Mouse (Mus musculus) midbrain, postnatal 0 days (tissue): ENCODE measurements around the gene Mrps6. TPM values are rescaled to one million over a fixed set of nuclear protein-coding genes. Genes with fewer than 3 reads are reported as not detected.

Experiments used
- ATAC-seq: fragments of 200-750 bp; cut with Nextera tagmentation; 2 replicates; pipeline ENCODE4 v1.8.0; 2017; ENCODE audit warnings: moderate number of reproducible peaks, mild to moderate bottlenecking, moderate TSS enrichment, moderate library complexity; ENCODE audit not compliant: low FRiP score
- DNase-seq: peaks from one replicate; pipeline ENCODE4 v3.0.0-alpha.2; 2015; ENCODE audit warnings: low spot score
- H3K27ac ChIP-seq: fragments of 300-500 bp; sonication (generic); 2 replicates; pipeline ENCODE4 v1.5.1; 2014; ENCODE audit warnings: low read depth, mild to moderate bottlenecking, low read length, mixed read lengths
- H3K27me3 ChIP-seq: fragments of 300-500 bp; sonication (generic); 2 replicates; pipeline ENCODE4 v1.6.1; 2014; ENCODE audit warnings: low read length, control low read depth, mixed read lengths; ENCODE audit not compliant: insufficient read depth
- H3K36me3 ChIP-seq: fragments of 300-500 bp; sonication (generic); 2 replicates; pipeline ENCODE4 v1.6.1; 2014; ENCODE audit warnings: low read length, control low read depth, mixed read lengths; ENCODE audit not compliant: insufficient read depth
- H3K4me1 ChIP-seq: fragments of 300-500 bp; sonication (generic); 2 replicates; pipeline ENCODE4 v1.6.1; 2014; ENCODE audit warnings: mild to moderate bottlenecking, control low read depth, antibody characterized with exemption, low read length, mixed read lengths; ENCODE audit not compliant: insufficient read depth
- H3K4me2 ChIP-seq: fragments of 300-500 bp; sonication (generic); 2 replicates; pipeline ENCODE4 v1.6.1; 2014; ENCODE audit warnings: low read depth, mild to moderate bottlenecking, low read length, mixed read lengths; ENCODE audit not compliant: poor library complexity, severe bottlenecking
- H3K4me3 ChIP-seq: fragments of 300-500 bp; sonication (generic); 2 replicates; pipeline ENCODE4 v1.5.1; 2014; ENCODE audit warnings: low read depth, mild to moderate bottlenecking, low read length, moderate library complexity
- H3K9ac ChIP-seq: fragments of 300-500 bp; sonication (generic); replicated peaks from 2 replicates; pipeline ENCODE4 v1.6.1; 2014; ENCODE audit warnings: mild to moderate bottlenecking, low read length, moderate library complexity, mixed read lengths; ENCODE audit not compliant: poor library complexity, severe bottlenecking
- H3K9me3 ChIP-seq: fragments of 300-500 bp; sonication (generic); 2 replicates; pipeline ENCODE4 v1.6.1; 2016; ENCODE audit warnings: low read length, control low read depth
- CTCF ChIP-seq: IDR thresholded peaks from 2 replicates; pipeline ENCODE4 v1.5.1; 2016; ENCODE audit warnings: antibody characterized with exemption, mild to moderate bottlenecking
- WGBS: fragments of 180-500 bp; shearing (Covaris S2); extraction: QIAGEN DNeasy Blood & Tissue Kit; methylation state at CpG from one replicate; pipeline ENCODE4 v1.1.7; 2014; 5-methylcytosine and 5-hydroxymethylcytosine counted together
- polyA plus RNA-seq: library from polyadenylated mRNA; unstranded; fragments of >200 nt; fragmentation: Nextera tagmentation; extraction: Ambion mirVana; gene quantifications from 2 replicates; pipeline ENCODE4 v1.2.1, GENCODE M21; 2015
- total RNA-seq: library from RNA; depleted of rRNA; stranded (reverse); fragments of >200 nt; gene quantifications from 2 replicates; pipeline ENCODE4 v1.2.3, GENCODE M21; 2014

Mrps6 gene
- total and polyA plus RNA-seq, 2 experiments from 2014 or later, result 38.7 to 148 TPM

DNA sequence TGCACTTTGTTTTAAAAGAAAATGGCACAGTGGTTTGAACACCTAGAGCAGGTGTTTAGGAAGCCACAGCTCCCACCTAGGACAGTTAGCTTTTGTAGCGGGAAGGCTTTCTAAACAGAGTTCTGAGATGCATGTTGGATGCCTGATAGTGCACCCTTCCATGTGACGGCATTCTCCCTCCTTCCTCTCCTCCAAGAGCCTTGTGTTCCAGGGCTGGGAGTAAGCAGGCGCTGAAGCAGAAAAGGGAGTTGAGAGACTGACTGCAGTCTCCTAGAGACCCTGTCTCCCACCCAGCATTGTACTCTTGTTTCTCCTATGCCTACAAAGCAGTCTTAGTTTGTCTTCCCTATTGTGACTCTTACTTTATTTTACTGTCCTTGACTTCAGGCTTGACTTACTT is 2.1 kb downstream of the Mrps6 start:
- peaks cover 13% of the 10 kb centered on the region for H3K4me1 ChIP-seq
- H3K27ac ChIP-seq, result no peak overlapping the region
- H3K27me3 ChIP-seq, result no peaks in the 10 kb centered on the region
- no peak for TF ChIP-seq CTCF
- H3K4me2 ChIP-seq, result peak overlapping the region; percentile 82
- H3K9ac ChIP-seq, result 0 out of 2 replicates have a peak overlapping the region, but pooled peaks have one; percentile 36
- ATAC-seq (no peak), DNase-seq (no peak)
- no peaks in the 10 kb centered on the region for H3K9me3 ChIP-seq
- 0 out of 2 replicates have a peak, but pooled peaks cover 4% of the 10 kb centered on the region for H3K36me3 ChIP-seq
- WGBS, result 65% methylated on average over 3 of the region's 3 CpGs
- H3K4me3 ChIP-seq, result peak overlapping the region; percentile 81; the same call in 1 of the 2 replicates

DNA sequence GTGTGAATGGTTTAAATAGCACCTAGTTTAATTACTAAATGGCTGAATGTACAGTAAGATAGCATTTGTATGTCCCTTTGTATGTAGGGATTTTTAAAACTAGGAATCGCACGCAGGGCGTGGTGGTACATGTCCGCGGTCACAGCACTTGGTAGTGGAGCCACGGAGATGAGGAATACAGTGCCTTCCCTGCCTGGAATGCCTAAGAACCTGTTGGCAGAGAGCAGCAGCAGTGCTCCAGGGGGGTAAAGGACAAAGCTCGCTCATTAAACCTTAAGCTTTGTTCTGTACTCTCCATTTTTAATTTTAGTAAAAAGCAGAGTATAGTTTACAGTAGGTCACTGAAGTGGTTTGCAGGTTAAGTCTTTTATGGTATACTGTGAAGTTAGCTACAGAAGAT is 3.5 kb downstream of the Mrps6 start:
- DNase-seq, result no peak
- H3K9ac ChIP-seq, result no peak overlapping the region
- no peak overlapping the region for H3K4me3 ChIP-seq
- no peaks in the 10 kb centered on the region for H3K27me3 ChIP-seq
- H3K36me3 ChIP-seq, result 0 out of 2 replicates have a peak, but pooled peaks cover 4% of the 10 kb centered on the region
- WGBS, result 91% methylated on average over 7 of the region's 7 CpGs
- H3K27ac ChIP-seq, result no peak overlapping the region
- peaks cover 13% of the 10 kb centered on the region for H3K4me1 ChIP-seq
- H3K4me2 ChIP-seq, result no peak overlapping the region
- no peak for TF ChIP-seq CTCF
- ATAC-seq, result no peak
- H3K9me3 ChIP-seq, result no peaks in the 10 kb centered on the region

DNA sequence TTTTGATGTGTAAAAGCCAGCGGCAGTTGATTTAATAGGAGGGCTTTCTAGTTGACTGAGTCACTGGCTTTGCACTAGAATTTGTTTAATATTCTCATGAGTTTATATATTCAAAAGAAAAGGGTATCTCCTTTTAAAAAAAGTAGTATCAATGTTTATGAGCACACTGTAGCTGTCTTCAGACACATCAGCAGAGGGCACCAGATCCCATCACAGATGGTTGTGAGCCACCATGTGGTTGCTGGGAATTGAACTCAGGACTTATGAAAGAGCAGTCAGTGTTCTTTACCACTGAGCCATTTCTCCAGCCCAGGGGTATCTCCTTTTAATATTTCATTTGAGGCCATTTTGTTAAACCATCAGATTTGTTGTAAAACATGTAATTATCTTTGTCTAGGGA is 4.8 kb downstream of the Mrps6 start:
- no peak overlapping the region for H3K4me3 ChIP-seq
- H3K36me3 ChIP-seq, result peaks cover 10% of the 10 kb centered on the region; the same call in 1 of the 2 replicates
- ATAC-seq, result no peak
- 97% methylated on average over 1 of the region's 1 CpGs for WGBS
- DNase-seq, result no peak
- no peaks in the 10 kb centered on the region for H3K9me3 ChIP-seq
- H3K4me2 ChIP-seq, result no peak overlapping the region
- no peaks in the 10 kb centered on the region for H3K27me3 ChIP-seq
- H3K9ac ChIP-seq, result no peak overlapping the region
- H3K4me1 ChIP-seq, result peaks cover 13% of the 10 kb centered on the region
- 0 out of 2 replicates have a peak, but pooled peaks have one; percentile 26 for TF ChIP-seq CTCF
- no peak overlapping the region for H3K27ac ChIP-seq

DNA sequence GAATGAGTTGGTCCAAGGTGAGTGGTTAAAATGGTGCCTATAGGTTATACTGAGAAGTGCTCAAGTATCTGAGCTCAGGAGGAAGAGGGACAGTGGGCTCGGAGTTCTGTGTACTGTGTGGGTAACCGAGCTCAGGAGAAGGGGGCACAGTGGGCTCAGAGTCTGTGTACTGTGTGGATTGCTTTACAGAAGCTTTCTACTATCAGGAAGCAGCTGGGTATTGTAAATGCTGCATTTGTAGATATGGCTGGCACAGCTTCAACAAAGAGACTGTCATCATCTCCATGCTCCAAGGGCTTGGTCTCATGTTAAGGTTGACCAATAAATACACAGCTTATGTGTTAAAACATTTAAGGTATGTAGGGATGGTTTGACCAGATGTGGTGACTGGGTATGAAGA is 6.7 kb downstream of the Mrps6 start:
- Histone ChIP-seq H3K27me3 (no peaks in the 10 kb centered on the region), H3K9ac (no peak overlapping the region), H3K27ac (no peak overlapping the region), H3K4me3 (no peak overlapping the region), H3K9me3 (no peaks in the 10 kb centered on the region), H3K4me2 (no peak overlapping the region), H3K36me3 (peaks cover 23% of the 10 kb centered on the region; the same call in 1 of the 2 replicates), H3K4me1 (peaks cover 13% of the 10 kb centered on the region)
- ATAC-seq (no peak), DNase-seq (no peak)
- 89% methylated on average over 2 of the region's 2 CpGs for WGBS
- no peak for TF ChIP-seq CTCF

DNA sequence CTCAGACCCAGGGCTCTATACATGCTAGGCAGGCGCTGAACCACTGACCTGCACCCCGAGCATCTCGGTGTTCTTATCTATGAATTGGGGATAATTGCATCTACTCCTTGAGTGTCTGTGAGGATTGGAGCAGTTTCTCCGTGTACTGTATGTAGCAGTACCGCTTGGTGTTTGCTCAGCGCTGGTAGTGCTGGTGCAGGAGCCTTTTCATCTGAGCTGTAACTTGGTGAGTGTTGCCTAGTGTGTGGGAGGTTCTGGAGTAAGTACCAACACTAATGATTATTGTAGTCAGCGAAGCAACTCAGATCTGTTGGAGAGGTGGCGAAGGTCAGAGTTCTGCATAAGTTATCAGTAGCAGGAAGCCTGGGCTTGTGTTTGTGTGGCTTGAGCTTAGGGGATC is 12.3 kb downstream of the Mrps6 start:
- no peak for TF ChIP-seq CTCF
- no peak overlapping the region for H3K4me2 ChIP-seq
- DNase-seq (no peak), ATAC-seq (no peak)
- no peak overlapping the region for H3K27ac ChIP-seq
- WGBS, result 97% methylated on average over 8 of the region's 8 CpGs
- H3K9me3 ChIP-seq, result no peaks in the 10 kb centered on the region
- H3K27me3 ChIP-seq, result no peaks in the 10 kb centered on the region
- H3K4me3 ChIP-seq, result no peak overlapping the region
- no peak overlapping the region for H3K9ac ChIP-seq
- peaks cover 27% of the 10 kb centered on the region; the same call in 1 of the 2 replicates for H3K36me3 ChIP-seq
- H3K4me1 ChIP-seq, result no peaks in the 10 kb centered on the region

DNA sequence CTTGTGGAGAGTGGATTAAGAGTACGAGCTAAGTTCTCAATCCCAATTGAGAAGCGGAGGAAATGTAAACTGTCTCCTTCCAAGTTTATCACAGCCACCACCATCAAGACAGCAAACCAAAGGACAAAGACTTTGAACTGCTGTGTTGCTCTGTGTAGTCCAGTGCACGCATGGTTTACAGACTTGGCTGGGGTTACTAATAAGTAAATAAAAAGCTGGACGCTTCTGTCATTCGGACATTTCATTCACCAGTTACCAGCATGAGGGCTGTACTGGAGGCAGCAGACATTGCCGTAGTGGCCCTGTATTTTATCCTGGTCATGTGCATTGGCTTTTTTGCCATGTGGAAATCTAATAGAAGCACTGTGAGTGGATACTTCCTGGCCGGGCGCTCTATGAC is 18.7 kb downstream of the Mrps6 start:
- Histone ChIP-seq H3K9ac (no peak overlapping the region), H3K27ac (no peak overlapping the region), H3K4me1 (no peaks in the 10 kb centered on the region), H3K4me3 (no peak overlapping the region), H3K4me2 (no peak overlapping the region), H3K36me3 (peaks cover 13% of the 10 kb centered on the region), H3K9me3 (no peaks in the 10 kb centered on the region), H3K27me3 (no peaks in the 10 kb centered on the region)
- no peak for TF ChIP-seq CTCF
- DNase-seq, result no peak
- no peak for ATAC-seq
- 97% methylated on average over 8 of the region's 8 CpGs for WGBS
